Mouse (Mus musculus) MEL (cell line): Measurements from ENCODE around the gene Prkch. TPM values are rescaled to one million over a fixed set of nuclear protein-coding genes. Genes with fewer than 3 reads are reported as not detected.

Experiments used
- DNase-seq: peaks from one replicate; pipeline ENCODE4 v3.0.0; 2011; ENCODE audit warnings: low read depth, low spot score
- H3K27ac ChIP-seq: 2 replicates; pipeline ENCODE4 v1.5.1; 2012; ENCODE audit warnings: low read depth, mild to moderate bottlenecking, control low read depth, low read length, moderate library complexity; ENCODE audit not compliant: control insufficient read depth
- H3K27me3 ChIP-seq, 2 experiments: fragments of 150-350 bp in 1 of 2; sonication (generic) in 1 of 2; 2 replicates each; pipeline ENCODE4 v1.6.1; 2012; ENCODE audit warnings: low read length in 2 of 2, mild to moderate bottlenecking in 2 of 2, improper control_type of control experiment in 1 of 2, moderate library complexity in 1 of 2; ENCODE audit not compliant: insufficient read depth in 2 of 2, control insufficient read depth in 1 of 2
- H3K36me3 ChIP-seq, 2 experiments: 2 replicates each; pipeline ENCODE4 v1.6.1; 2012 to 2014; ENCODE audit warnings: low read length in 2 of 2, improper control_type of control experiment in 1 of 2, inconsistent platforms in 1 of 2, mild to moderate bottlenecking in 1 of 2; ENCODE audit not compliant: insufficient read depth in 2 of 2, control insufficient read depth in 1 of 2
- H3K4me1 ChIP-seq, 2 experiments: fragments of 150-350 bp in 1 of 2; sonication (generic) in 1 of 2; 2 replicates each; pipeline ENCODE4 v1.6.1; 2012; ENCODE audit warnings: low read length in 2 of 2, improper control_type of control experiment in 1 of 2, mild to moderate bottlenecking in 1 of 2; ENCODE audit not compliant: insufficient read depth in 2 of 2, control insufficient read depth in 1 of 2
- H3K4me3 ChIP-seq, 2 experiments: fragments of 150-350 bp in 1 of 2; sonication (generic) in 1 of 2; 2 replicates each; pipeline ENCODE4 v1.5.1; 2012; ENCODE audit warnings: low read depth in 2 of 2, low read length in 2 of 2, mild to moderate bottlenecking in 2 of 2, moderate library complexity in 2 of 2, control low read depth in 1 of 2, improper control_type of control experiment in 1 of 2; ENCODE audit not compliant: control insufficient read depth in 1 of 2, insufficient read depth in 1 of 2
- H3K79me2 ChIP-seq: 2 replicates; pipeline ENCODE4 v1.6.1; 2012; ENCODE audit warnings: mild to moderate bottlenecking, low read length, moderate library complexity; ENCODE audit not compliant: control insufficient read depth, poor library complexity, insufficient read depth
- H3K9ac ChIP-seq: 2 replicates; pipeline ENCODE4 v1.6.1; 2012; ENCODE audit warnings: low read depth, mild to moderate bottlenecking, control low read depth, low read length, moderate library complexity; ENCODE audit not compliant: control insufficient read depth, poor library complexity, severe bottlenecking
- H3K9me3 ChIP-seq: fragments of 150-350 bp; sonication (generic); replicated peaks from 2 replicates; pipeline ENCODE4 v1.6.1; 2012; ENCODE audit warnings: mild to moderate bottlenecking, low read length, improper control_type of control experiment, moderate library complexity; ENCODE audit not compliant: insufficient read depth
- BHLHE40 ChIP-seq: IDR thresholded peaks from 2 replicates; pipeline ENCODE4 v1.6.1; 2012; ENCODE audit warnings: low read depth, mild to moderate bottlenecking, inconsistent platforms, low read length, improper control_type of control experiment, borderline replicate concordance
- CTCF ChIP-seq, 3 experiments: IDR thresholded peaks in 2 of 3; conservative IDR thresholded peaks in 1 of 3; 2 replicates each; pipeline ENCODE4 v1.5.1; 2011 to 2012; ENCODE audit warnings: low read length in 3 of 3, low read depth in 2 of 3, mild to moderate bottlenecking in 2 of 3, improper control_type of control experiment in 1 of 3, inconsistent platforms in 1 of 3, mixed read lengths in 1 of 3, moderate library complexity in 1 of 3; ENCODE audit not compliant: control insufficient read depth in 1 of 3, insufficient read depth in 1 of 3, poor library complexity in 1 of 3, severe bottlenecking in 1 of 3
- ELF1 ChIP-seq: IDR thresholded peaks from 2 replicates; pipeline ENCODE4 v1.6.1; 2014; ENCODE audit warnings: low read depth, mild to moderate bottlenecking, inconsistent platforms, low read length, improper control_type of control experiment, moderate library complexity
- EP300 ChIP-seq, 2 experiments: IDR thresholded peaks; 2 replicates each; pipeline ENCODE4 v1.6.1; 2011; ENCODE audit warnings: improper control_type of control experiment in 2 of 2, low read length in 2 of 2, low read depth in 1 of 2, mild to moderate bottlenecking in 1 of 2
- GABPA ChIP-seq: IDR thresholded peaks from 2 replicates; pipeline ENCODE4 v1.6.1; 2012; ENCODE audit warnings: low read depth, mild to moderate bottlenecking, inconsistent platforms, low read length, improper control_type of control experiment, moderate library complexity
- GATA1 ChIP-seq: IDR thresholded peaks from 2 replicates; pipeline ENCODE4 v1.6.1; 2011; ENCODE audit warnings: low read depth, low read length, improper control_type of control experiment
- HCFC1 ChIP-seq: IDR thresholded peaks from 2 replicates; pipeline ENCODE4 v1.6.1; 2012; ENCODE audit warnings: low read depth, mild to moderate bottlenecking, inconsistent platforms, low read length, improper control_type of control experiment, moderate library complexity
- JUND ChIP-seq: IDR thresholded peaks from 2 replicates; pipeline ENCODE4 v1.6.1; 2011; ENCODE audit warnings: low read depth, mild to moderate bottlenecking, improper control_type of control experiment, low read length
- KAT2A ChIP-seq: conservative IDR thresholded peaks from 2 replicates; pipeline ENCODE4 v1.6.1; 2012; ENCODE audit warnings: low read depth, low read length, improper control_type of control experiment, inconsistent platforms
- MYB ChIP-seq: IDR thresholded peaks from 2 replicates; pipeline ENCODE4 v1.6.1; 2011; ENCODE audit warnings: mild to moderate bottlenecking, low read depth, low read length, improper control_type of control experiment
- NRF1 ChIP-seq: IDR thresholded peaks from 2 replicates; pipeline ENCODE4 v1.6.1; 2014; ENCODE audit warnings: low read depth, mild to moderate bottlenecking, inconsistent platforms, low read length, improper control_type of control experiment, moderate library complexity; ENCODE audit not compliant: poor library complexity, insufficient read depth, severe bottlenecking
- POLR2AphosphoS2 ChIP-seq: IDR thresholded peaks from 2 replicates; pipeline ENCODE4 v1.6.1; 2011; ENCODE audit warnings: low read length, improper control_type of control experiment
- POLR2AphosphoS5 ChIP-seq: IDR thresholded peaks from 2 replicates; pipeline ENCODE4 v1.6.1; 2012; ENCODE audit warnings: low read depth, borderline replicate concordance, mild to moderate bottlenecking, inconsistent platforms, low read length, moderate library complexity, mixed read lengths
- RAD21 ChIP-seq: IDR thresholded peaks from 2 replicates; pipeline ENCODE4 v1.6.1; 2011; ENCODE audit warnings: mild to moderate bottlenecking, low read depth, low read length, improper control_type of control experiment
- RCOR1 ChIP-seq: IDR thresholded peaks from 2 replicates; pipeline ENCODE4 v1.6.1; 2012; ENCODE audit warnings: low read depth, mild to moderate bottlenecking, inconsistent platforms, low read length, improper control_type of control experiment
- SIN3A ChIP-seq: IDR thresholded peaks from 2 replicates; pipeline ENCODE4 v1.6.1; 2012; ENCODE audit warnings: low read length, improper control_type of control experiment, inconsistent platforms
- SMC3 ChIP-seq: IDR thresholded peaks from 2 replicates; pipeline ENCODE4 v1.6.1; 2011; ENCODE audit warnings: low read depth, low read length, improper control_type of control experiment
- TAL1 ChIP-seq: IDR thresholded peaks from 2 replicates; pipeline ENCODE4 v1.6.1; 2012; ENCODE audit warnings: mild to moderate bottlenecking, inconsistent platforms, low read length, moderate library complexity, mixed read lengths
- UBTF ChIP-seq: IDR thresholded peaks from 2 replicates; pipeline ENCODE4 v1.6.1; 2012; ENCODE audit warnings: low read depth, mild to moderate bottlenecking, inconsistent platforms, low read length, improper control_type of control experiment, moderate library complexity, borderline replicate concordance; ENCODE audit not compliant: insufficient read depth
- USF1 ChIP-seq: IDR thresholded peaks from 2 replicates; pipeline ENCODE4 v1.6.1; 2014; ENCODE audit warnings: low read depth, mild to moderate bottlenecking, inconsistent platforms, low read length, improper control_type of control experiment, moderate library complexity
- ZC3H11A ChIP-seq: IDR thresholded peaks from 2 replicates; pipeline ENCODE4 v1.6.1; 2012; ENCODE audit warnings: low read depth, mild to moderate bottlenecking, inconsistent platforms, low read length, improper control_type of control experiment
- ZKSCAN1 ChIP-seq: IDR thresholded peaks from 2 replicates; pipeline ENCODE4 v1.6.1; 2012; ENCODE audit warnings: low read depth, mild to moderate bottlenecking, inconsistent platforms, low read length, improper control_type of control experiment, moderate library complexity
- polyA plus RNA-seq, 2 experiments: library from polyadenylated mRNA; stranded (reverse) in 1 of 2; unstranded in 1 of 2; fragments of >175 nt in 1 of 2; fragments of >200 nt in 1 of 2; gene quantifications; 2 replicates each; pipeline versions ENCODE4 v1.2.1 to v1.2.4; 2012; ENCODE audit warnings: low replicate concordance in 2 of 2, low read depth in 1 of 2; ENCODE audit not compliant: insufficient read length in 2 of 2, insufficient read depth in 1 of 2, missing spikeins in 1 of 2
- total RNA-seq: library from RNA; depleted of rRNA; stranded (reverse); fragments of 300-350 nt; gene quantifications from 2 replicates; pipeline ENCODE4 v1.2.3, GENCODE M21; 2012

The Prkch gene
- total and polyA plus RNA-seq, 3 experiments: not detected

DNA sequence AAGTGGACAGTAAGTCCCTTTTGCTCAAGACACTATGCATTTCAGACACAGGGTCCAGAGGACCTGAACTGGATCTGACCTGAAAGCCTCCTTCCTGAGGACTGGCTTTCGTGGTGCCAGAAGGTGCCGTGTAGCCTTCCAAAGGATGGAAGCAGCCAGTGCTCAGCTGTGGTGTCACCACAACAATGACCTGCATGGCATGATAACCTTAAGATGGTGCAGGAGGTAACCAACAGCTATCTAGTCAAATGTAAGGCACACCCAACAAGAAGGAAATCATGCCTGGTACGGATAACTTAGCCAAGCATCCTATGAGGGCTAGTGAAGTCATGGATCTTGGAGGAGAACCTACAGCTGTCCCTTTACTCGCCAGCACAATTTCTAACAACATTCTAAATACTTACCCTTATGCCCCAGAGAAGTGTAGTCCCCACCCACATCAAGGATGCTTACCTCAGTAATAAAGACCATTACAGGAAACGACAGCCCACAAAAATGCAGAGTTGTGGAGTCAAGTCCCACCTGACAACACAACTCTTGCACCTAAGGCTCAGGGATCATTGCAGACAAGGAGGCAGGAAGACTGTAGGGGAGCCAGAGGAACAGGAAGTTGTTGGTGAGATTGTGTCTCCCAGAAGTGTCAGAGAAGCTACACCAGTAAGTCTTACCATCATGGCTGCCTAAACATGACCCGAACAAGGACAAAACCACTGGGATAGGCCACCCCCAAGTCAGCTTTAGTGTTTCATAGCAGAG is 40.9 kb downstream of the Prkch start:
- DNase-seq: no peak
- Histone ChIP-seq H3K27me3 (no peaks in the 10 kb centered on the region; a peak in 1 of 4 replicates), H3K4me3 (no peak overlapping the region)
- no peak for TF ChIP-seq RAD21
- TF ChIP-seq SIN3A: no peak
- no peak for TF ChIP-seq ZKSCAN1
- no peak for TF ChIP-seq CTCF (IDR thresholded peaks at IDR 0.05 in 2 of 3, conservative IDR thresholded peaks at IDR 0.05 in 1 of 3; ENCODE audit: control insufficient read depth in 1 of 3, insufficient read depth in 1 of 3, low read depth in 2 of 3, low read length in 3 of 3, poor library complexity in 1 of 3, severe bottlenecking in 1 of 3)
- TF ChIP-seq USF1: no peak
- TF ChIP-seq KAT2A: no peak
- TF ChIP-seq UBTF: no peak
- no peak for TF ChIP-seq HCFC1
- no peak for TF ChIP-seq MYB
- no peak for TF ChIP-seq POLR2AphosphoS5
- no peak for TF ChIP-seq ZC3H11A
- no peak for TF ChIP-seq SMC3
- TF ChIP-seq, all 39 proteins: peak for 0
- Histone ChIP-seq H3K79me2 (no peaks in the 10 kb centered on the region), H3K4me1 (no peaks in the 10 kb centered on the region), H3K36me3 (no peaks in the 10 kb centered on the region), H3K27ac (no peak overlapping the region), H3K9ac (no peak overlapping the region), H3K9me3 (no peaks in the 10 kb centered on the region)

DNA sequence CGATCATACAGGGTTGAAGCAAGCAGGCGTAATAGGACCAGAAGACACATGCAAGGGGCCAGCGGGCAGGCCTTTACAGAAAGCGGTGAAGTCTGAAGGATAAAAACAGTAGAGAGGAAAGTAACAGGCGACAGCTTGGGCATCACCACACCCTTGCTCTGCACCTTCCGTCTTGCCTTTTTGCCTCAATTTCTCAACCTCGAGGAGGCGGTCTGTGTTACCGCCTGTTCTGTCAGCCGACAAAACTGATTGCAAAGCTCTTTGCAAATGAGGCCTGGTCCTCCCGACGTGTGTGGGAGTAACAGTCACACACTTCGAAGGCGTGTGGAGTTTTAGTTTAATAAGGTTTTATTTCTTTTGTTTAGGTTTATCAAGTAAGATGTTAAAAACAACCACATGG is 43.3 kb downstream of the Prkch start:
- H3K4me3 ChIP-seq: no peak overlapping the region
- TF ChIP-seq GABPA (no peak), EP300 (IDR thresholded peaks at IDR 0.05; ENCODE audit: low read depth in 1 of 2, low read length in 2 of 2) (no peak), TAL1 (no peak), RCOR1 (no peak), ZKSCAN1 (no peak), GATA1 (no peak), ELF1 (no peak), BHLHE40 (no peak), POLR2AphosphoS2 (no peak), NRF1 (no peak), SMC3 (no peak), JUND (no peak)
- H3K9ac ChIP-seq: no peak overlapping the region
- H3K79me2 ChIP-seq: no peaks in the 10 kb centered on the region
- H3K4me1 ChIP-seq: no peaks in the 10 kb centered on the region
- no peaks in the 10 kb centered on the region for H3K9me3 ChIP-seq
- H3K36me3 ChIP-seq: no peaks in the 10 kb centered on the region
- peaks cover 0 to 2% of the 10 kb centered on the region in 2 experiments; a peak in 1 of 4 replicates for H3K27me3 ChIP-seq
- no peak for DNase-seq
- no peak overlapping the region for H3K27ac ChIP-seq
